Mouse (Mus musculus): ENCODE data around the gene Tmem191c. TPM values are rescaled to one million over a fixed set of nuclear protein-coding genes. Genes with fewer than 3 reads are reported as not detected.
"Not testable (repeated sequence)": the region's sequence is repeated elsewhere in the genome, so short reads cannot be mapped to it uniquely, and the experiment has no call there.

Gene Tmem191c
- polyA plus RNA-seq (2014; fragmentation: Nextera tagmentation; extraction: Ambion mirVana), result 6.6 and 12.4 TPM in 2 replicates

- H3K9me3 ChIP-seq (replicated peaks; ENCODE audit: control insufficient read depth, low read length), result peaks cover 3% of the 10 kb centered on the region
- ATAC-seq (0 out of 2 replicates have a peak, but pooled peaks have one; percentile 0), DNase-seq (ENCODE audit: low spot score) (no peak)
- H3K27me3 ChIP-seq (replicated peaks; ENCODE audit: control insufficient read depth, insufficient read depth, low read length), result peaks cover 27% of the 10 kb centered on the region
- H3K4me1 ChIP-seq (ENCODE audit: control insufficient read depth, insufficient read depth, low read length), result peaks cover 18% of the 10 kb centered on the region
- H3K9ac ChIP-seq (ENCODE audit: low read length), result peak within 1 kb of the TSS; percentile 66
- peaks cover 12% of the 10 kb centered on the region for H3K36me3 ChIP-seq (ENCODE audit: control insufficient read depth, insufficient read depth, low read length)
- WGBS, result 56% methylated on average over 7 of the region's 7 CpGs
- peak within 1 kb of the TSS; percentile 46 for H3K4me3 ChIP-seq (ENCODE audit: low read depth, low read length)
- peak within 1 kb of the TSS; percentile 68 for H3K27ac ChIP-seq (ENCODE audit: low read depth, low read length)
- peak within 1 kb of the TSS; percentile 92 for H3K4me2 ChIP-seq (ENCODE audit: low read length)
Observed at GRCm38 (mm10) chr16:17275721-17276120, at the start of gene Tmem191c. Gene Tmem191c, plus strand, starts transcription at chr16:17276077.

GRCm38 (mm10) chr16:17226496-17226895, 49.4 kb upstream of the Tmem191c start:
- Histone ChIP-seq H3K27ac (ENCODE audit: low read depth, low read length) (no peak overlapping the region), H3K9me3 (replicated peaks; ENCODE audit: control insufficient read depth, low read length) (no peaks in the 10 kb centered on the region), H3K4me1 (ENCODE audit: control insufficient read depth, insufficient read depth, low read length) (no peaks in the 10 kb centered on the region), H3K9ac (ENCODE audit: low read length) (no peak overlapping the region), H3K27me3 (replicated peaks; ENCODE audit: control insufficient read depth, insufficient read depth, low read length) (no peaks in the 10 kb centered on the region), H3K4me3 (ENCODE audit: low read depth, low read length) (no peak overlapping the region), H3K36me3 (ENCODE audit: control insufficient read depth, insufficient read depth, low read length) (no peaks in the 10 kb centered on the region), H3K4me2 (ENCODE audit: low read length) (no peak overlapping the region)
- no peak for ATAC-seq
- no peak for DNase-seq (ENCODE audit: low spot score)

GRCm38 (mm10) chr16:17231523-17231922, 44.4 kb upstream of the Tmem191c start:
- not testable (repeated sequence) for H3K9ac ChIP-seq (ENCODE audit: low read length); H3K27me3 ChIP-seq (replicated peaks; ENCODE audit: control insufficient read depth, insufficient read depth, low read length); H3K27ac ChIP-seq (ENCODE audit: low read depth, low read length); H3K9me3 ChIP-seq (replicated peaks; ENCODE audit: control insufficient read depth, low read length); DNase-seq (ENCODE audit: low spot score); H3K4me2 ChIP-seq (ENCODE audit: low read length); H3K4me3 ChIP-seq (ENCODE audit: low read depth, low read length); ATAC-seq; H3K36me3 ChIP-seq (ENCODE audit: control insufficient read depth, insufficient read depth, low read length)
- H3K4me1 ChIP-seq (ENCODE audit: control insufficient read depth, insufficient read depth, low read length), result peaks cover 18% of the 10 kb centered on the region
- 90% methylated on average over 2 of the region's 2 CpGs for WGBS

GRCm38 (mm10) chr16:17232794-17233701, 42.8 kb upstream of the Tmem191c start, which contains the start of gene Hic2:
Gene Hic2, plus strand, starts transcription at chr16:17233572.
- Histone ChIP-seq H3K9ac (ENCODE audit: low read length) (peak within 1 kb of the TSS; percentile 96), H3K4me2 (ENCODE audit: low read length) (peak within 1 kb of the TSS; percentile 84), H3K27me3 (replicated peaks; ENCODE audit: control insufficient read depth, insufficient read depth, low read length) (no peaks in the 10 kb centered on the region), H3K9me3 (replicated peaks; ENCODE audit: control insufficient read depth, low read length) (no peaks in the 10 kb centered on the region), H3K36me3 (ENCODE audit: control insufficient read depth, insufficient read depth, low read length) (no peaks in the 10 kb centered on the region), H3K4me1 (ENCODE audit: control insufficient read depth, insufficient read depth, low read length) (peaks cover 18% of the 10 kb centered on the region), H3K27ac (ENCODE audit: low read depth, low read length) (peak within 1 kb of the TSS; percentile 94), H3K4me3 (ENCODE audit: low read depth, low read length) (peak within 1 kb of the TSS; percentile 90)
- ATAC-seq (peak; percentile 96), DNase-seq (ENCODE audit: low spot score) (peak; percentile 96)
- under 1% methylated on average over 57 of the region's 59 CpGs for WGBS

GRCm38 (mm10) chr16:17233702-17234498, 42.0 kb upstream of the Tmem191c start:
- H3K27ac ChIP-seq (ENCODE audit: low read depth, low read length), result peak overlapping the region; percentile 94
- peak overlapping the region; percentile 96 for H3K9ac ChIP-seq (ENCODE audit: low read length)
- no peaks in the 10 kb centered on the region for H3K27me3 ChIP-seq (replicated peaks; ENCODE audit: control insufficient read depth, insufficient read depth, low read length)
- DNase-seq (ENCODE audit: low spot score) (peak; percentile 81), ATAC-seq (peak; percentile 77)
- 1% methylated on average over 59 of the region's 62 CpGs for WGBS
- peaks cover 18% of the 10 kb centered on the region for H3K4me1 ChIP-seq (ENCODE audit: control insufficient read depth, insufficient read depth, low read length)
- peak overlapping the region; percentile 90 for H3K4me3 ChIP-seq (ENCODE audit: low read depth, low read length)
- H3K36me3 ChIP-seq (ENCODE audit: control insufficient read depth, insufficient read depth, low read length), result no peaks in the 10 kb centered on the region
- peak overlapping the region; percentile 84 for H3K4me2 ChIP-seq (ENCODE audit: low read length)
- H3K9me3 ChIP-seq (replicated peaks; ENCODE audit: control insufficient read depth, low read length), result no peaks in the 10 kb centered on the region

GRCm38 (mm10) chr16:17234499-17234895, 41.4 kb upstream of the Tmem191c start:
- 2% methylated on average over 12 of the region's 12 CpGs for WGBS
- ATAC-seq (no peak), DNase-seq (ENCODE audit: low spot score) (peak; percentile 67)
- Histone ChIP-seq H3K36me3 (ENCODE audit: control insufficient read depth, insufficient read depth, low read length) (no peaks in the 10 kb centered on the region), H3K4me2 (ENCODE audit: low read length) (peak overlapping the region; percentile 84), H3K4me3 (ENCODE audit: low read depth, low read length) (peak overlapping the region; percentile 90), H3K27ac (ENCODE audit: low read depth, low read length) (peak overlapping the region; percentile 94; the same call in 1 of the 2 replicates), H3K27me3 (replicated peaks; ENCODE audit: control insufficient read depth, insufficient read depth, low read length) (no peaks in the 10 kb centered on the region), H3K9ac (ENCODE audit: low read length) (peak overlapping the region; percentile 96), H3K4me1 (ENCODE audit: control insufficient read depth, insufficient read depth, low read length) (peaks cover 18% of the 10 kb centered on the region), H3K9me3 (replicated peaks; ENCODE audit: control insufficient read depth, low read length) (no peaks in the 10 kb centered on the region)

- peak overlapping the region; percentile 84 for H3K4me2 ChIP-seq (ENCODE audit: low read length)
- H3K4me3 ChIP-seq (ENCODE audit: low read depth, low read length), result peak overlapping the region; percentile 90
- H3K36me3 ChIP-seq (ENCODE audit: control insufficient read depth, insufficient read depth, low read length), result no peaks in the 10 kb centered on the region
- DNase-seq (ENCODE audit: low spot score), result peak; percentile 23
- WGBS, result 48% methylated on average over 9 of the region's 9 CpGs
- H3K9me3 ChIP-seq (replicated peaks; ENCODE audit: control insufficient read depth, low read length), result no peaks in the 10 kb centered on the region
- ATAC-seq, result no peak
- peaks cover 18% of the 10 kb centered on the region for H3K4me1 ChIP-seq (ENCODE audit: control insufficient read depth, insufficient read depth, low read length)
- peak overlapping the region; percentile 96 for H3K9ac ChIP-seq (ENCODE audit: low read length)
- H3K27me3 ChIP-seq (replicated peaks; ENCODE audit: control insufficient read depth, insufficient read depth, low read length), result no peaks in the 10 kb centered on the region
- peak overlapping the region; percentile 94; the same call in 1 of the 2 replicates for H3K27ac ChIP-seq (ENCODE audit: low read depth, low read length)
Observed at GRCm38 (mm10) chr16:17234916-17235665, 40.8 kb upstream of the Tmem191c start.

- 85% methylated on average over 3 of the region's 3 CpGs for WGBS
- Histone ChIP-seq H3K4me1 (ENCODE audit: control insufficient read depth, insufficient read depth, low read length) (peaks cover 18% of the 10 kb centered on the region), H3K9me3 (replicated peaks; ENCODE audit: control insufficient read depth, low read length) (no peaks in the 10 kb centered on the region), H3K9ac (ENCODE audit: low read length) (no peak overlapping the region), H3K27me3 (replicated peaks; ENCODE audit: control insufficient read depth, insufficient read depth, low read length) (no peaks in the 10 kb centered on the region), H3K4me3 (ENCODE audit: low read depth, low read length) (no peak overlapping the region), H3K36me3 (ENCODE audit: control insufficient read depth, insufficient read depth, low read length) (no peaks in the 10 kb centered on the region), H3K27ac (ENCODE audit: low read depth, low read length) (no peak overlapping the region), H3K4me2 (ENCODE audit: low read length) (no peak overlapping the region)
- DNase-seq (ENCODE audit: low spot score) (no peak), ATAC-seq (no peak)
Observed at GRCm38 (mm10) chr16:17237634-17238033, 38.2 kb upstream of the Tmem191c start.
